Mouse (Mus musculus) neural tube, embryonic 12.5 days (tissue): ENCODE data around the gene Crcp. TPM values are rescaled to one million over a fixed set of nuclear protein-coding genes. Genes with fewer than 3 reads are reported as not detected.

Experiments used
- ATAC-seq: fragments of 200-750 bp; cut with Nextera tagmentation; 2 replicates; pipeline ENCODE4 v1.8.0; 2017; ENCODE audit warnings: low read depth, mild to moderate bottlenecking, moderate TSS enrichment, moderate library complexity; ENCODE audit not compliant: low FRiP score
- H3K27ac ChIP-seq: fragments of 300-500 bp; sonication (generic); 2 replicates; pipeline ENCODE4 v1.5.1; 2016
- H3K27me3 ChIP-seq: fragments of 300-500 bp; sonication (generic); replicated peaks from 2 replicates; pipeline ENCODE4 v1.6.1; 2016; ENCODE audit warnings: mild to moderate bottlenecking
- H3K36me3 ChIP-seq: fragments of 300-500 bp; sonication (generic); 2 replicates; pipeline ENCODE4 v1.6.1; 2016; ENCODE audit warnings: mild to moderate bottlenecking
- H3K4me1 ChIP-seq: fragments of 300-500 bp; sonication (generic); 2 replicates; pipeline ENCODE4 v1.6.1; 2016
- H3K4me2 ChIP-seq: fragments of 300-500 bp; sonication (generic); replicated peaks from 2 replicates; pipeline ENCODE4 v1.6.1; 2016; ENCODE audit warnings: mild to moderate bottlenecking
- H3K4me3 ChIP-seq: fragments of 300-500 bp; sonication (generic); 2 replicates; pipeline ENCODE4 v1.5.1; 2016
- H3K9ac ChIP-seq: fragments of 300-500 bp; sonication (generic); 2 replicates; pipeline ENCODE4 v1.6.1; 2016; ENCODE audit warnings: mild to moderate bottlenecking
- H3K9me3 ChIP-seq: fragments of 300-500 bp; sonication (generic); 2 replicates; pipeline ENCODE4 v1.6.1; 2016; ENCODE audit warnings: mild to moderate bottlenecking
- WGBS: fragments of 180-500 bp; shearing (Covaris S2); methylation state at CpG from one replicate; pipeline ENCODE4 v1.1.7; 2016; 5-methylcytosine and 5-hydroxymethylcytosine counted together
- polyA plus RNA-seq: library from polyadenylated mRNA; unstranded; fragments of >200 nt; fragmentation: Nextera tagmentation; extraction: Ambion mirVana; gene quantifications from 2 replicates; pipeline ENCODE4 v1.2.1, GENCODE M21; 2016

The Crcp gene
- polyA plus RNA-seq, 1 experiment from 2014 or later = 65.3 TPM

DNA sequence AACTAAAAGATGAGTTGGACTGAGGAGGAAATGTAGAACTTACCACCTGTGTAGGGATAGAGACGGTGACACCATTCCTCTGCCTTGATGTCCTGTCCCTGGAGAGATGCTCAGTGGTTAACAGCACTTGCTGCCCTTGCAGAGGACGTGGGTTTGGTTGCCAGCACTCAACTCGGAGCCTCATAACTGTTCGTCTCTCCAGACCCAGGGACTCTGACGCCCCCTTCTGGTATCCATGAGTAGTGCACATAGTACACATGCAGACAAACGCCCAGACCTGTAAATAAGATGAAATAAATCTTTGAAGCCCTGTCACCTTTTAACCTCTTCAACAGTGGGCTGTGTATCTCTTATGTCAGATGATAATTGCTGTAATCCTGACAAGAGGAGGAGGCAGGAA, 17.9 kb downstream of the Crcp start:
- WGBS = 84% methylated on average over 6 of the region's 6 CpGs
- H3K27ac ChIP-seq = no peak overlapping the region
- no peak for ATAC-seq
- H3K4me3 ChIP-seq = no peak overlapping the region
- H3K9ac ChIP-seq = no peak overlapping the region
- peaks cover 85% of the 10 kb centered on the region for H3K36me3 ChIP-seq
- no peaks in the 10 kb centered on the region for H3K27me3 ChIP-seq
- H3K4me1 ChIP-seq = no peaks in the 10 kb centered on the region
- no peak overlapping the region for H3K4me2 ChIP-seq
- no peaks in the 10 kb centered on the region for H3K9me3 ChIP-seq

GRCm38 (mm10) chr5:130048786-130049520, 19.9 kb downstream of the Crcp start:
- no peaks in the 10 kb centered on the region for H3K27me3 ChIP-seq
- H3K27ac ChIP-seq = no peak overlapping the region
- H3K36me3 ChIP-seq = peaks cover 74% of the 10 kb centered on the region
- H3K4me3 ChIP-seq = no peak overlapping the region
- H3K9ac ChIP-seq = no peak overlapping the region
- no peak for ATAC-seq
- no peaks in the 10 kb centered on the region for H3K4me1 ChIP-seq
- H3K4me2 ChIP-seq = no peak overlapping the region
- no peaks in the 10 kb centered on the region for H3K9me3 ChIP-seq
- WGBS = 89% methylated on average over 15 of the region's 15 CpGs

DNA sequence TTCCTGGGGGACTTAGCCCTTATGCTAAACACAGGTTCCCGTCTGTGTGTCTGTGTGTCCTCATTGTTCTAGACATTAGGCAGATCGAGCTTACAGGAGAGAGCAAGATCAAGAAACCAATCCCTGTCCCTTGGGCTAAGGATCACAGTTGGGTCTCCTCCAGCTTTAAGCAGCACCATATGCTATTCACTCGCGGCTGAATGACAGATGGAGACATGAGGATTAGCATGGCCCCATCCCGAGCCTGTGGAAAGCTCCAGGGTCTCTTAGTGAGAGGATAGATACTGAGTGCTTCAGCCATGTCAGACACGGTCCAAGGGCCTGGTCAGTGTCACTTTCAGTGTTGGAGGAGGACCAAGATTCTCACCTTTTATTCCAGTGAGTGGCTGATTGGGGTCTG, 21.3 kb downstream of the Crcp start:
- Histone ChIP-seq H3K27ac (no peak overlapping the region), H3K27me3 (no peaks in the 10 kb centered on the region), H3K9me3 (no peaks in the 10 kb centered on the region), H3K36me3 (peaks cover 69% of the 10 kb centered on the region), H3K9ac (no peak overlapping the region), H3K4me2 (no peak overlapping the region), H3K4me1 (no peaks in the 10 kb centered on the region), H3K4me3 (no peak overlapping the region)
- no peak for ATAC-seq
- WGBS = 80% methylated on average over 6 of the region's 6 CpGs

DNA sequence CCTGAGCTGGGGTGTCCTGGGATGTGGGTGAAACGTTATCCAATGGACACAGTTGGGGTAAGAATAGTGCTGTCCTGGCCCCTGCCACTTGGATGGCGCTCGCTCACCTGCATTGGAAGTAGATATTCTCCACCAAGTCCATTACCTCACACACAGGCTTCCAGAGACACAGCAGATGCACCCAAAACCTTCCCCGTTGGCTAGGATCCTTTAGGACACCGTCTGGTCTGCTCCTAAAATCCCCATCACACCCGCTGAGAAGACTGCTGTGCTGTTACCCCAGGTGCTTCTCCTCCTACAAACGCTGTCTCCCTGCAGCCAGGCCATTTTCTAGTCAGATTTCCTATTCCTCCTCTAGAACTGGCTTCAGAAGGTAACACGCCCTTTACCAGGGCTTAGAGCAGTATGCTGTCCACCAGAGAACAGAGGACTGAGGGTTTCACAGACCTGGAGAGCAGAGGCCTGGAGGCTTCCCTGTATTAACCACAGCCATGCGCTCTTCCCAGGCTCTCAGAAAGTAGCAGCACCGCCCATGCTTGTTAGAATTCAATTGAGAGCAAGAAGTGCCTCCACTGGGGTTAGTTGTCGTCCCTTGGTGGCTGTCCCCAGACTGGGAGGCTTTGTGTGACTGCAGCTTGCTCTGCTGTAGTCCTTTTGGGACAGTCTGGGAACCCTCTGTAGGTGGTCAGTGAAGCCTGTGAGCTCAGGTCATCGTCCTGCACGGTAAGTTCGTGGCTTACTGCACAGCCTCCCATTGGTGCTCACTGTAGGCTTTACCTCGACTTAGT, 22.2 kb downstream of the Crcp start:
- Histone ChIP-seq H3K9ac (no peak overlapping the region), H3K27ac (no peak overlapping the region), H3K9me3 (no peaks in the 10 kb centered on the region), H3K36me3 (peaks cover 62% of the 10 kb centered on the region), H3K4me3 (no peak overlapping the region), H3K4me1 (no peaks in the 10 kb centered on the region), H3K27me3 (no peaks in the 10 kb centered on the region), H3K4me2 (no peak overlapping the region)
- WGBS = 91% methylated on average over 15 of the region's 15 CpGs
- no peak for ATAC-seq

- no peak overlapping the region for H3K4me2 ChIP-seq
- H3K4me1 ChIP-seq = no peaks in the 10 kb centered on the region
- no peak overlapping the region for H3K27ac ChIP-seq
- H3K4me3 ChIP-seq = no peak overlapping the region
- H3K9ac ChIP-seq = no peak overlapping the region
- 89% methylated on average over 5 of the region's 5 CpGs for WGBS
- H3K27me3 ChIP-seq = no peaks in the 10 kb centered on the region
- no peaks in the 10 kb centered on the region for H3K9me3 ChIP-seq
- peaks cover 50% of the 10 kb centered on the region for H3K36me3 ChIP-seq
- no peak for ATAC-seq
Observed at GRCm38 (mm10) chr5:130052510-130052909, 23.4 kb downstream of the Crcp start.

GRCm38 (mm10) chr5:130052955-130053354, 23.9 kb downstream of the Crcp start:
- no peak for ATAC-seq
- Histone ChIP-seq H3K4me2 (no peak overlapping the region), H3K36me3 (peaks cover 48% of the 10 kb centered on the region), H3K9me3 (no peaks in the 10 kb centered on the region), H3K27ac (no peak overlapping the region), H3K4me3 (no peak overlapping the region), H3K9ac (no peak overlapping the region), H3K27me3 (no peaks in the 10 kb centered on the region), H3K4me1 (no peaks in the 10 kb centered on the region)
- WGBS = 92% methylated on average over 6 of the region's 6 CpGs

DNA sequence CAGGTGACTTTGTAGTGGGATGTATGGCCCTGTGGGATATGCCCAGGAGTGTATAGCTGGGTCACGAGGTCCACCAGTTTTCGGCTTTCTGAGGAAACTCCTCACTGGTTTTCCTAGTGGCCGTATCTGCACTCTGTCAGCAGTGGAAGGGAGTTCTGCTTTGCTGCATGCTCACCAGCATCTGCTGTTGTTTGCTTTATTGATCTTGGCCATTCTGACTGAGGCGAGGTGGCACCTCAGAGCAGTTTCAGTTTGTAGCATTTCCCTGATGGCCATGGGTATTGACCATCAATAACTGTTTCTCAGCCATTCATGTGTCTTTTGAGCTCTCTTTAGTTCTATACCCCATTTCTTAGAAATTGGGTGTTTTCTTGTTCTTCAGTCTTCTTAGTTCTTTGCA, 26.6 kb downstream of the Crcp start:
- H3K9me3 ChIP-seq = no peaks in the 10 kb centered on the region
- H3K4me3 ChIP-seq = no peak overlapping the region
- peaks cover 41% of the 10 kb centered on the region for H3K36me3 ChIP-seq
- no peaks in the 10 kb centered on the region for H3K4me1 ChIP-seq
- H3K27ac ChIP-seq = no peak overlapping the region
- 90% methylated on average over 4 of the region's 4 CpGs for WGBS
- H3K27me3 ChIP-seq = no peaks in the 10 kb centered on the region
- no peak overlapping the region for H3K4me2 ChIP-seq
- no peak for ATAC-seq
- no peak overlapping the region for H3K9ac ChIP-seq

- H3K36me3 ChIP-seq = peaks cover 37% of the 10 kb centered on the region
- ATAC-seq = no peak
- H3K27ac ChIP-seq = no peak overlapping the region
- H3K4me3 ChIP-seq = no peak overlapping the region
- WGBS = 93% methylated on average over 2 of the region's 2 CpGs
- no peaks in the 10 kb centered on the region for H3K27me3 ChIP-seq
- H3K4me1 ChIP-seq = no peaks in the 10 kb centered on the region
- no peak overlapping the region for H3K9ac ChIP-seq
- H3K9me3 ChIP-seq = no peaks in the 10 kb centered on the region
- H3K4me2 ChIP-seq = no peak overlapping the region
Observed at GRCm38 (mm10) chr5:130056303-130056702, 27.2 kb downstream of the Crcp start.

DNA sequence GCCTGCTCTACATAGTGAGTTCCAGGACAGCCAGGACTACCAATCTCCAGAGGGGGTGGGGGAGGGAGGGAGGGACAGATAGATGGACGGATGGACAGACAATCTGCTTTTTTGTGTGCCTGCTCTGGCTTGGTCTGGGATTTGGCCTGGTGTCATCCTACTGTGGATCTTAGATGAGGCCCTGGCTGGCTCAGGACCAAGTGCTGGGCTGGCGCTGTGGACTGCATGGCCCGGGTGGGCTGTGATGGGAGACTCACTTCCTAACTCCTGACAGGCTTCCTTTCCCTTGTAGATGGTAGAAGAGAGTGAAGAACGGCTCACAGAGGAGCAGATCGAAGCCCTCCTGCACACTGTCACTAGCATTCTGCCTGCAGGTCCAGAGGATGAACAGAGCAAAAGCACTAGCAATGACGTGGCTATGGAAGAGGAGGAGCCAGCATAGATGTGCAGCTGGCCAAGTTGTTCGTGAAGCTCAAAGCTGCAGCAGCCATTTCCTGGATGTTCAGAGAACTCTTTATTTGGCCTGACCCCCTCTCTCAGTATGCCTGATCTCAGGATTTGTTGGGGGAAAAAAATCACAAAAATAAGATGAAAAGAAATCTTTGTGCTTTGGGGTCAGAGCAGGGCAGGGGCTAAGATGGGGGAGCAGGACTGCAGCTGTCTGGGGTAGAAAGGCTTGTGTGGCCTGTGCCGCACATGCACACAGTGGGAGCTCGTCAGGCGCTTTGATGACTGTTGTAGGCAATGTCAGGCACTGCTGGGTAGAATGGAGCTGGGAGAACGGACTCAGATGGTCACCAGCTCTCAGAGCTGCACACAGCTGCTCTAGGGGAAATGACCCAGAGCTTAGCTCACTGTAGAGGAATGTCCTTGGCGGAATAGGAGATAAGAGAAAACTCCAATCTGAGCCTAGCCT, 30.6 kb downstream of the Crcp start:
- WGBS = 76% methylated on average over 12 of the region's 12 CpGs
- no peaks in the 10 kb centered on the region for H3K4me1 ChIP-seq
- no peaks in the 10 kb centered on the region for H3K27me3 ChIP-seq
- H3K9me3 ChIP-seq = no peaks in the 10 kb centered on the region
- H3K4me2 ChIP-seq = no peak overlapping the region
- no peak overlapping the region for H3K27ac ChIP-seq
- peaks cover 23% of the 10 kb centered on the region for H3K36me3 ChIP-seq
- no peak for ATAC-seq
- H3K4me3 ChIP-seq = no peak overlapping the region
- H3K9ac ChIP-seq = no peak overlapping the region

GRCm38 (mm10) chr5:130060329-130060665, 31.2 kb downstream of the Crcp start:
- Histone ChIP-seq H3K27me3 (no peaks in the 10 kb centered on the region), H3K27ac (no peak overlapping the region), H3K4me2 (no peak overlapping the region), H3K4me1 (no peaks in the 10 kb centered on the region), H3K36me3 (peaks cover 18% of the 10 kb centered on the region), H3K4me3 (no peak overlapping the region), H3K9me3 (no peaks in the 10 kb centered on the region), H3K9ac (no peak overlapping the region)
- no peak for ATAC-seq
- WGBS = 97% methylated on average over 4 of the region's 4 CpGs

DNA sequence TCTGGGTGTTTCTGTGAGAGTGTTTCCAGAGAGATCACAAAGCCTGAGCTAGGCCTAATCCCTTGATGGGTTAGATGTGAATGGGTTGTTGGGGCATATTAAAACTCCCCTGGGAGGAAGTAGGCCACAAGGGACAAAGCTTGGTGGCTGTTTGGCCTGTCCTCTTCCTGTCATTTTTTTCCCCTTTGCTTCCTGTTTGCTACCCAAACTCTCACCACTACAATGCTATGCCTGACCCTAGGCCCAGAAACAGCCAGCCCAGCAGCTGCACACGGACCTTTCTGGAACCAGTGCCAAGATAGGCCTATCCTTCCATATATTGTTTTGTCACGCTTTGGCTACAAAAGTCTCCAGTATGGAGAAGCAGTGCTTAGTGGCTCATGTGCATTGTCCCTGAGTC, 33.0 kb downstream of the Crcp start:
- Histone ChIP-seq H3K4me3 (no peak overlapping the region), H3K36me3 (peaks cover 15% of the 10 kb centered on the region), H3K4me2 (no peak overlapping the region), H3K27ac (no peak overlapping the region), H3K9me3 (peaks cover 3% of the 10 kb centered on the region; the same call in 1 of the 2 replicates), H3K9ac (no peak overlapping the region), H3K4me1 (no peaks in the 10 kb centered on the region), H3K27me3 (no peaks in the 10 kb centered on the region)
- ATAC-seq = no peak
- WGBS = 71% methylated on average over 2 of the region's 2 CpGs

DNA sequence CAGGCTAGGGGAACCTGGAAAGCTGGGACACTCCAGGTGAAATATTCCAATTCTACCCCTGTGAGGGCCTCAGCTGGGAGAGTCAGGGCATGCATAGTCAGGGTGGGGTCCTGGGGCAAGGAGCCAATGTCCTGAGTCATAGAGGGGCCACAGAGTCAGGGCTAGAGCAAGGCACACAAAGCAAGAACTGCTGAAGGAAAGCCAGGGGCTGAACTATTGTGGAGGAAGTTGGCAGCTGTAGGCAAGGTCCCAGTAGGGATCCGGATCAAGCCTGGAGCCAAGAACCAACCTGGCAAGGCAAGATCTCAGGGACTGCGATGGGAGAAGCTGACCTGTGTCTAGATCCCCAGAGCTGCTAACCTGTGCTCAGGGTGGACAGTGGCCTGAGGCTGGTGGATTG, 34.7 kb downstream of the Crcp start:
- H3K4me2 ChIP-seq = no peak overlapping the region
- H3K9me3 ChIP-seq = peaks cover 3% of the 10 kb centered on the region; the same call in 1 of the 2 replicates
- peaks cover 15% of the 10 kb centered on the region for H3K36me3 ChIP-seq
- 93% methylated on average over 2 of the region's 2 CpGs for WGBS
- no peak overlapping the region for H3K4me3 ChIP-seq
- ATAC-seq = no peak
- no peaks in the 10 kb centered on the region for H3K4me1 ChIP-seq
- no peak overlapping the region for H3K27ac ChIP-seq
- no peak overlapping the region for H3K9ac ChIP-seq
- no peaks in the 10 kb centered on the region for H3K27me3 ChIP-seq
